Mouse (Mus musculus) lung, postnatal 10 days (tissue): ENCODE data around the gene Thap7.

ENCODE experiments used
- DNase-seq: peaks from one replicate; pipeline ENCODE4 v3.0.0; 2021

Thap7 gene

GRCm38 (mm10) chr16:17486505-17486904, 44.4 kb downstream of the Thap7 start:
- peak; percentile 40 for DNase-seq

GRCm38 (mm10) chr16:17481465-17481864, 49.5 kb downstream of the Thap7 start:
- DNase-seq = no peak

GRCm38 (mm10) chr16:17478331-17478943, 52.5 kb downstream of the Thap7 start:
- no peak for DNase-seq
